Mouse (Mus musculus): ENCODE data around the gene Tmem164.

DNA sequence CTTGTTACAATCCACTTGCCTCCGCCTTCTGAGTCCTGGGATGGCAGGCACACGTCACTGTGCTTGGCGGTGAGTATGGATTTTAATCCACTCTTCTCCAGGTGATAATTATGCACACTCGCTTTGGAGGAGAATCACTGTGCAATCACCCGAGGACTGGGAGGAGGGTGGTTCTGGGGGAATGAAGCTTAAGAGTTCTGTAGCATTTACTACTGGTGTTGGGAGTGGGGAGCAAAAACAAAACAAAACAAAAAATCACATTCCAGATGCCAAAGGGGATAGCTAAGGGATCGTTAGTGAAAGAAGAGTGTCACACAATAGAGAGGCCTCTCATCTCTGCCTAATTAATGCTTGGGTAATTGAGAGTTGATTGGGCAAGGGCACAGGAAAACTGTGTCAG is 46.6 kb downstream of the Tmem164 start:
- TF ChIP-seq POLR2A (IDR thresholded peaks at IDR 0.05; ENCODE audit: borderline replicate concordance, extremely low read depth, low read depth, low read length) (no peak), CTCF (IDR thresholded peaks at IDR 0.05; ENCODE audit: insufficient read depth, low read length) (no peak)
